Mouse (Mus musculus): ENCODE data around the gene Dclk2.
A peak's percentile ranks its signal among the peaks of the same experiment; 100 is the strongest.

Gene Dclk2

GRCm38 (mm10) chr3:86797871-86798460 is 122.7 kb downstream of the Dclk2 start:
- DNase-seq (ENCODE audit: low spot score) = no peak

- DNase-seq (ENCODE audit: low spot score) = no peak
Observed at GRCm38 (mm10) chr3:86796716-86797115, 123.9 kb downstream of the Dclk2 start.

- no peak for DNase-seq (ENCODE audit: low spot score)
Observed at GRCm38 (mm10) chr3:86793720-86794191, 126.9 kb downstream of the Dclk2 start.

- DNase-seq (ENCODE audit: low spot score) = no peak
Observed at GRCm38 (mm10) chr3:86793264-86793663, 127.4 kb downstream of the Dclk2 start.

GRCm38 (mm10) chr3:86789752-86790151 is 130.9 kb downstream of the Dclk2 start:
- DNase-seq (ENCODE audit: low spot score) = no peak

GRCm38 (mm10) chr3:86788711-86789110 is 131.9 kb downstream of the Dclk2 start:
- peak; percentile 82 for DNase-seq (ENCODE audit: low spot score)

- no peak for DNase-seq (ENCODE audit: low spot score)
Observed at GRCm38 (mm10) chr3:86787423-86788123, 133.1 kb downstream of the Dclk2 start.

- DNase-seq (ENCODE audit: low spot score) = peak; percentile 61
Observed at GRCm38 (mm10) chr3:86786845-86787351, 133.8 kb downstream of the Dclk2 start.

- no peak for DNase-seq (ENCODE audit: low spot score)
Observed at GRCm38 (mm10) chr3:86786280-86786679, 134.4 kb downstream of the Dclk2 start.

- no peak for DNase-seq (ENCODE audit: low spot score)
Observed at GRCm38 (mm10) chr3:86784930-86785329, 135.7 kb downstream of the Dclk2 start.

- DNase-seq (ENCODE audit: low spot score) = no peak
Observed at GRCm38 (mm10) chr3:86784051-86784450, 136.6 kb downstream of the Dclk2 start.

GRCm38 (mm10) chr3:86779704-86780103 is 140.9 kb downstream of the Dclk2 start:
- DNase-seq (ENCODE audit: low spot score) = no peak

- DNase-seq (ENCODE audit: low spot score) = no peak
Observed at GRCm38 (mm10) chr3:86775444-86775828, 145.2 kb downstream of the Dclk2 start.

- no peak for DNase-seq (ENCODE audit: low spot score)
Observed at GRCm38 (mm10) chr3:86774566-86775443, 145.8 kb downstream of the Dclk2 start.

GRCm38 (mm10) chr3:86768969-86769368 is 151.7 kb downstream of the Dclk2 start:
- DNase-seq (ENCODE audit: low spot score) = no peak

GRCm38 (mm10) chr3:86768553-86768952 is 152.1 kb downstream of the Dclk2 start:
- no peak for DNase-seq (ENCODE audit: low spot score)

- DNase-seq (ENCODE audit: low spot score) = no peak
Observed at GRCm38 (mm10) chr3:86762456-86762855, 158.2 kb downstream of the Dclk2 start.

- DNase-seq (ENCODE audit: low spot score) = no peak
Observed at GRCm38 (mm10) chr3:86762036-86762415, 158.6 kb downstream of the Dclk2 start.

GRCm38 (mm10) chr3:86761095-86762035 is 159.3 kb downstream of the Dclk2 start:
- DNase-seq (ENCODE audit: low spot score) = peak; percentile 88

GRCm38 (mm10) chr3:86760474-86760873 is 160.2 kb downstream of the Dclk2 start:
- DNase-seq (ENCODE audit: low spot score) = no peak

GRCm38 (mm10) chr3:86759834-86760233 is 160.8 kb downstream of the Dclk2 start:
- no peak for DNase-seq (ENCODE audit: low spot score)

Measured in layer of hippocampus, adult 11-12 months (tissue).